Mouse (Mus musculus) lung, adult 2 months (tissue): Measurements from ENCODE around the gene Nt5dc2.

Source experiments
- CTCF ChIP-seq: fragments of 200-500 bp; IDR thresholded peaks from 2 replicates; pipeline ENCODE4 v1.5.1; 2011; ENCODE audit warnings: mild to moderate bottlenecking, low read length, control low read depth; ENCODE audit not compliant: insufficient read depth
- POLR2A ChIP-seq: fragments of 200-500 bp; IDR thresholded peaks from 2 replicates; pipeline ENCODE4 v1.6.1; 2011; ENCODE audit warnings: low read depth, mild to moderate bottlenecking, control low read depth, low read length, borderline replicate concordance; ENCODE audit errors: extremely low read depth

DNA sequence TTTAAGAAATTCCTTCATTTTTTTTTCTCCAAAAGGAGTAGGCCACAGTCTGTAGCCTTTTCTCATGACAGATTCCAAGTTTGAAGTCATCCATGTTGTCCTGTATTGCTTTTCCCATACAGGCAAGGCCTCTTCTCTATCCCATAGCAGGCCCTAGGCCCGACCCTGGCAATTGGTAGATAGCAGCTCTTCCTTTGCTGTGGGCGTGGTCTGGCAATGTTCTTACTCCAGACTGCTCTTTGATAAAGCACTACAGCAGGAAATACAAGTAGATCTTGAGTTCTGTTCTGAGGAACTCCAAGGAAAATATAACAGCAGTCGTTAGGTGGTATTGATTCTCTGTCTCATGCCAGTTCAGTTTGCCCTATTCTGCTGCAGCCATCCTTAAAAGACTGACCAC, 20.2 kb upstream of the Nt5dc2 start:
- TF ChIP-seq CTCF: no peak
- TF ChIP-seq POLR2A: no peak
